In the genomic region with DNA sequence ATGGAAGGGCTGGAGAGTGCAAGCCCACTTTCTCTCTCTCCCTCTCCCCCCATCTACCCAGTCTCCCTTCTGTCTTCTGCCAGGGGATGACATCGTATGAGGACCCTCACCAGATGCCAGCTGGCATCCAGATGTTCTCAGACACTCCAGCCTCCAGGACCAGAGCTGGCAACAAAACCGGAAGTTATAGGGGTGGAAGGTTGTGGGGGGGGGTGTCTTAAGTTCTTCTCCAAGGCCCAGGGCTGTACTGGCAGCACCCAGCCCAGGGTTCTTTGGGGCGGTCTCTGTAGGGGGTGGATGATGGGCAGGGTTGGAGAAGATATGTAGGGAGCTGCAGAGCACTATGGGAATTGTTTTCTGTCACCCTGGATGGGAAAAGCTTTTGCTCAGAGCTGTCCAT, we compare ENCODE assay signal across 22 mouse cellular contexts. TPM values are rescaled to one million over a fixed set of nuclear protein-coding genes. Genes with fewer than 3 reads are reported as not detected.
DNase-seq lines count a peak whose midpoint lies in the region; ATAC-seq and TF ChIP-seq lines count a peak whose summit lies in the region.
"Had no signal": no experiment of that assay in that cellular context is flagged by ENCODE, and none has a peak within 500 bp of the region (broad histone marks: within the 10 kb centered on the region; RNA-seq: fewer than 3 reads in every experiment).

No protein-coding gene starts in this region.

- peaks cover 38% of the 10 kb centered on the region for H3K4me1 ChIP-seq in intestine, embryonic 16.5 days (ENCODE audit: control insufficient read depth, insufficient read depth, low read length)
- no peaks in the 10 kb centered on the region; the same call in 1 of the 2 replicates for H3K4me1 ChIP-seq in intestine, postnatal 0 days (replicated peaks; ENCODE audit: control insufficient read depth, insufficient read depth, low read length)
- H3K4me1 ChIP-seq in lung, embryonic 15.5 days: peaks cover 50% of the 10 kb centered on the region
- peaks cover 43% of the 10 kb centered on the region for H3K4me1 ChIP-seq in embryonic facial prominence, embryonic 10.5 days
- H3K4me1 ChIP-seq in limb, embryonic 11.5 days (ENCODE audit: control insufficient read depth, insufficient read depth, low read length): peaks cover 5% of the 10 kb centered on the region

- no peak for TF ChIP-seq CTCF in intestine, postnatal 0 days (IDR thresholded peaks at IDR 0.05; ENCODE audit: low read depth)

- no peak for ATAC-seq in intestine, embryonic 16.5 days
- no peak for ATAC-seq in intestine, postnatal 0 days
- no peak for ATAC-seq in lung, embryonic 15.5 days (ENCODE audit: borderline replicate concordance, extremely low read depth, low FRiP score, low TSS enrichment)
- ATAC-seq in limb, embryonic 11.5 days (ENCODE audit: insufficient number of reproducible peaks, low FRiP score, low TSS enrichment, low read depth): no peak
- ATAC-seq: forebrain, postnatal 0 days; hindbrain, postnatal 0 days; liver, embryonic 12.5 days had no signal

- no peak overlapping the region for H3K27ac ChIP-seq in intestine, embryonic 16.5 days (ENCODE audit: low read length)
- H3K27ac ChIP-seq in intestine, postnatal 0 days (ENCODE audit: low read depth, low read length): no peak overlapping the region
- H3K27ac ChIP-seq in lung, embryonic 15.5 days: peak overlapping the region; percentile 78
- H3K27ac ChIP-seq in embryonic facial prominence, embryonic 10.5 days (replicated peaks): peak overlapping the region; percentile 54; the same call in 1 of the 2 replicates
- H3K27ac ChIP-seq in limb, embryonic 11.5 days (replicated peaks; ENCODE audit: low read depth, low read length): 0 out of 2 replicates have a peak overlapping the region, but pooled peaks have one; percentile 14
- H3K27ac ChIP-seq: embryonic facial prominence, embryonic 12.5 days; hindbrain, postnatal 0 days; macrophage; midbrain, embryonic 12.5 days had no signal

- no peak for DNase-seq in lung, postnatal 14 days
- no peak for DNase-seq in embryonic facial prominence, embryonic 10.5 days (ENCODE audit: low spot score)
- no peak for DNase-seq in limb, embryonic 11.5 days (ENCODE audit: low spot score)
- no peak for DNase-seq in left cerebral cortex, adult 11 months (ENCODE audit: low spot score)
- DNase-seq: B cell, adult 2 months; cerebellum, adult 8-10 months; forebrain, postnatal 0 days; gastrocnemius, postnatal 36 days; kidney, adult 9 months; left cerebral cortex, postnatal 4 days; retina, postnatal 1 day; thymus, adult 18-20 months had no signal

- no peaks in the 10 kb centered on the region for H3K27me3 ChIP-seq in intestine, embryonic 16.5 days (replicated peaks; ENCODE audit: control insufficient read depth, insufficient read depth, low read length)
- H3K27me3 ChIP-seq in intestine, postnatal 0 days (replicated peaks; ENCODE audit: control insufficient read depth, insufficient read depth, low read length): no peaks in the 10 kb centered on the region
- no peaks in the 10 kb centered on the region for H3K27me3 ChIP-seq in lung, embryonic 15.5 days
- peaks cover 16% of the 10 kb centered on the region for H3K27me3 ChIP-seq in embryonic facial prominence, embryonic 10.5 days (replicated peaks; ENCODE audit: low read depth, poor library complexity, severe bottlenecking)
- H3K27me3 ChIP-seq in limb, embryonic 11.5 days (ENCODE audit: control insufficient read depth, insufficient read depth, low read length): 0 out of 2 replicates have a peak, but pooled peaks cover 2% of the 10 kb centered on the region
- H3K27me3 ChIP-seq: stomach, embryonic 15.5 days had no signal

- no peaks in the 10 kb centered on the region for H3K36me3 ChIP-seq in intestine, embryonic 16.5 days (ENCODE audit: control insufficient read depth, insufficient read depth, low read length)
- H3K36me3 ChIP-seq in intestine, postnatal 0 days (ENCODE audit: control insufficient read depth, insufficient read depth): no peaks in the 10 kb centered on the region
- no peaks in the 10 kb centered on the region for H3K36me3 ChIP-seq in lung, embryonic 15.5 days
- H3K36me3 ChIP-seq in embryonic facial prominence, embryonic 10.5 days (replicated peaks): no peaks in the 10 kb centered on the region
- H3K36me3 ChIP-seq in limb, embryonic 11.5 days (ENCODE audit: control insufficient read depth, insufficient read depth, low read length): no peaks in the 10 kb centered on the region
- H3K36me3 ChIP-seq: embryonic facial prominence, embryonic 12.5 days; liver, embryonic 12.5 days; midbrain, embryonic 12.5 days; stomach, embryonic 15.5 days had no signal

- H3K9ac ChIP-seq in intestine, embryonic 16.5 days (ENCODE audit: low read depth, low read length): 0 out of 2 replicates have a peak overlapping the region, but pooled peaks have one; percentile 16
- H3K9ac ChIP-seq in intestine, postnatal 0 days (ENCODE audit: low read depth, low read length): no peak overlapping the region
- no peak overlapping the region for H3K9ac ChIP-seq in lung, embryonic 15.5 days
- no peak overlapping the region for H3K9ac ChIP-seq in limb, embryonic 11.5 days (ENCODE audit: low read length)
- H3K9ac ChIP-seq: embryonic facial prominence, embryonic 12.5 days; forebrain, postnatal 0 days; liver, embryonic 12.5 days; midbrain, embryonic 12.5 days; stomach, embryonic 15.5 days had no signal

- no peak overlapping the region for H3K4me2 ChIP-seq in intestine, embryonic 16.5 days (ENCODE audit: low read depth, low read length)
- no peak overlapping the region for H3K4me2 ChIP-seq in intestine, postnatal 0 days (replicated peaks; ENCODE audit: low read depth)
- no peak overlapping the region for H3K4me2 ChIP-seq in lung, embryonic 15.5 days
- no peak overlapping the region for H3K4me2 ChIP-seq in limb, embryonic 11.5 days (ENCODE audit: low read depth, severe bottlenecking)
- H3K4me2 ChIP-seq: embryonic facial prominence, embryonic 12.5 days; heart, embryonic 11.5 days; liver, embryonic 12.5 days; midbrain, embryonic 12.5 days; stomach, embryonic 15.5 days had no signal

- WGBS in intestine, embryonic 16.5 days: 44% methylated on average over 3 of the region's 3 CpGs
- 51% methylated on average over 3 of the region's 3 CpGs for WGBS in intestine, postnatal 0 days
- WGBS in lung, embryonic 15.5 days: 40% methylated on average over 3 of the region's 3 CpGs
- 56% methylated on average over 3 of the region's 3 CpGs for WGBS in embryonic facial prominence, embryonic 10.5 days
- WGBS in limb, embryonic 11.5 days: 33% methylated on average over 3 of the region's 3 CpGs

- no peaks in the 10 kb centered on the region for H3K9me3 ChIP-seq in intestine, embryonic 16.5 days (ENCODE audit: control insufficient read depth, low read length)
- no peaks in the 10 kb centered on the region for H3K9me3 ChIP-seq in intestine, postnatal 0 days (ENCODE audit: control insufficient read depth)
- H3K9me3 ChIP-seq in lung, embryonic 15.5 days: no peaks in the 10 kb centered on the region
- H3K9me3 ChIP-seq in embryonic facial prominence, embryonic 10.5 days: no peaks in the 10 kb centered on the region
- no peaks in the 10 kb centered on the region for H3K9me3 ChIP-seq in limb, embryonic 11.5 days (ENCODE audit: control insufficient read depth, low read length)
- H3K9me3 ChIP-seq: embryonic facial prominence, embryonic 12.5 days; liver, embryonic 12.5 days; midbrain, embryonic 12.5 days; stomach, embryonic 15.5 days had no signal

- H3K4me3 ChIP-seq in intestine, embryonic 16.5 days (ENCODE audit: low read length): no peak overlapping the region
- H3K4me3 ChIP-seq in intestine, postnatal 0 days (ENCODE audit: low read depth, low read length): no peak overlapping the region
- H3K4me3 ChIP-seq in lung, embryonic 15.5 days: no peak overlapping the region
- peak overlapping the region; percentile 28; the same call in 1 of the 2 replicates for H3K4me3 ChIP-seq in embryonic facial prominence, embryonic 10.5 days
- H3K4me3 ChIP-seq in limb, embryonic 11.5 days (ENCODE audit: low read depth, low read length): no peak overlapping the region
- H3K4me3 ChIP-seq: embryonic facial prominence, embryonic 12.5 days; liver, embryonic 12.5 days; midbrain, embryonic 12.5 days; stomach, embryonic 15.5 days had no signal

RNA-seq across cellular contexts. Expression of a gene that starts 3.9 kb away (rescaled TPM):
- 14.7 and 15.1 TPM in 2 replicates for polyA plus RNA-seq in intestine, embryonic 16.5 days (2015; fragmentation: Nextera tagmentation; extraction: Ambion mirVana)
- polyA plus RNA-seq in intestine, postnatal 0 days (2015; fragmentation: Nextera tagmentation; extraction: Ambion mirVana): 6.5 and 6.6 TPM in 2 replicates
- 12.0 and 14.1 TPM in 2 replicates for polyA plus RNA-seq in lung, embryonic 15.5 days (2015; fragmentation: Nextera tagmentation; extraction: Ambion mirVana)
- polyA plus RNA-seq in embryonic facial prominence, embryonic 10.5 days (2016; fragmentation: Nextera tagmentation; extraction: Ambion mirVana): 1.5 and 2.2 TPM in 2 replicates
- 1.5 and 2.2 TPM in 2 replicates for polyA plus RNA-seq in limb, embryonic 11.5 days (2014; fragmentation: Nextera tagmentation; extraction: Ambion mirVana)

RNA-seq across cellular contexts. Expression of a gene that starts 15.7 kb away (rescaled TPM):
- polyA plus RNA-seq in intestine, embryonic 16.5 days (2015; fragmentation: Nextera tagmentation; extraction: Ambion mirVana): 109 and 119 TPM in 2 replicates
- 49.9 and 51.9 TPM in 2 replicates for polyA plus RNA-seq in intestine, postnatal 0 days (2015; fragmentation: Nextera tagmentation; extraction: Ambion mirVana)
- 142 and 147 TPM in 2 replicates for polyA plus RNA-seq in lung, embryonic 15.5 days (2015; fragmentation: Nextera tagmentation; extraction: Ambion mirVana)
- polyA plus RNA-seq in embryonic facial prominence, embryonic 10.5 days (2016; fragmentation: Nextera tagmentation; extraction: Ambion mirVana): 231 and 251 TPM in 2 replicates
- 209 and 218 TPM in 2 replicates for polyA plus RNA-seq in limb, embryonic 11.5 days (2014; fragmentation: Nextera tagmentation; extraction: Ambion mirVana)

RNA-seq across cellular contexts. Expression of a gene that starts 34.6 kb away (rescaled TPM):
- 1.5 and 1.7 TPM in 2 replicates for polyA plus RNA-seq in intestine, embryonic 16.5 days (2015; fragmentation: Nextera tagmentation; extraction: Ambion mirVana)
- polyA plus RNA-seq in intestine, postnatal 0 days (2015; fragmentation: Nextera tagmentation; extraction: Ambion mirVana): 1.0 and 1.2 TPM in 2 replicates
- polyA plus RNA-seq in lung, embryonic 15.5 days (2015; fragmentation: Nextera tagmentation; extraction: Ambion mirVana): 3.2 and 3.6 TPM in 2 replicates
- polyA plus RNA-seq in embryonic facial prominence, embryonic 10.5 days (2016; fragmentation: Nextera tagmentation; extraction: Ambion mirVana): 6.8 and 7.4 TPM in 2 replicates
- polyA plus RNA-seq in limb, embryonic 11.5 days (2014; fragmentation: Nextera tagmentation; extraction: Ambion mirVana): 4.7 and 5.1 TPM in 2 replicates

RNA-seq across cellular contexts. Expression of a gene that starts 35.5 kb away (rescaled TPM):
- polyA plus RNA-seq in intestine, embryonic 16.5 days (2015; fragmentation: Nextera tagmentation; extraction: Ambion mirVana): 58.4 and 61.7 TPM in 2 replicates
- 23.5 and 23.9 TPM in 2 replicates for polyA plus RNA-seq in intestine, postnatal 0 days (2015; fragmentation: Nextera tagmentation; extraction: Ambion mirVana)
- 72.3 and 75.3 TPM in 2 replicates for polyA plus RNA-seq in lung, embryonic 15.5 days (2015; fragmentation: Nextera tagmentation; extraction: Ambion mirVana)
- 119 and 120 TPM in 2 replicates for polyA plus RNA-seq in embryonic facial prominence, embryonic 10.5 days (2016; fragmentation: Nextera tagmentation; extraction: Ambion mirVana)
- 109 and 111 TPM in 2 replicates for polyA plus RNA-seq in limb, embryonic 11.5 days (2014; fragmentation: Nextera tagmentation; extraction: Ambion mirVana)

RNA-seq across cellular contexts. Expression of a gene that starts 50.9 kb away (rescaled TPM):
- 3.4 and 4.1 TPM in 2 replicates for polyA plus RNA-seq in intestine, embryonic 16.5 days (2015; fragmentation: Nextera tagmentation; extraction: Ambion mirVana)
- polyA plus RNA-seq in intestine, postnatal 0 days (2015; fragmentation: Nextera tagmentation; extraction: Ambion mirVana): 3.8 and 4.0 TPM in 2 replicates
- 4.2 and 5.6 TPM in 2 replicates for polyA plus RNA-seq in lung, embryonic 15.5 days (2015; fragmentation: Nextera tagmentation; extraction: Ambion mirVana)
- 2.5 and 2.9 TPM in 2 replicates for polyA plus RNA-seq in embryonic facial prominence, embryonic 10.5 days (2016; fragmentation: Nextera tagmentation; extraction: Ambion mirVana)
- 1.5 TPM in 2 replicates for polyA plus RNA-seq in limb, embryonic 11.5 days (2014; fragmentation: Nextera tagmentation; extraction: Ambion mirVana)

Comparison
In these comparisons a context has a peak if more than half of its experiments do, and no peak if none do; other contexts are left out.
1. H3K27ac ChIP-seq: peak in lung, embryonic 15.5 days (single experiment), embryonic facial prominence, embryonic 10.5 days (single experiment) and limb, embryonic 11.5 days (single experiment); none in intestine, embryonic 16.5 days (single experiment) and intestine, postnatal 0 days (single experiment).